Mouse (Mus musculus) embryonic facial prominence, embryonic 15.5 days (tissue): ENCODE measurements around the gene Upk3a. TPM values are rescaled to one million over a fixed set of nuclear protein-coding genes. Genes with fewer than 3 reads are reported as not detected.

Source experiments
- ATAC-seq: fragments of 200-750 bp; cut with Nextera tagmentation; 2 replicates; pipeline ENCODE4 v1.8.0; 2017; ENCODE audit warnings: low read depth, moderate TSS enrichment; ENCODE audit not compliant: insufficient number of reproducible peaks, low FRiP score, low TSS enrichment
- H3K27ac ChIP-seq: fragments of 300-500 bp; sonication (generic); replicated peaks from 2 replicates; pipeline ENCODE4 v1.5.1; 2015; ENCODE audit warnings: mild to moderate bottlenecking, inconsistent platforms
- H3K27me3 ChIP-seq: fragments of 300-500 bp; sonication (generic); 2 replicates; pipeline ENCODE4 v1.6.1; 2015; ENCODE audit warnings: inconsistent platforms
- H3K36me3 ChIP-seq: fragments of 300-500 bp; sonication (generic); 2 replicates; pipeline ENCODE4 v1.6.1; 2015; ENCODE audit warnings: mild to moderate bottlenecking, inconsistent platforms
- H3K4me1 ChIP-seq: fragments of 300-500 bp; sonication (generic); 2 replicates; pipeline ENCODE4 v1.6.1; 2015; ENCODE audit warnings: inconsistent platforms
- H3K4me2 ChIP-seq: fragments of 300-500 bp; sonication (generic); replicated peaks from 2 replicates; pipeline ENCODE4 v1.6.1; 2015; ENCODE audit warnings: mild to moderate bottlenecking, inconsistent platforms
- H3K4me3 ChIP-seq: fragments of 300-500 bp; sonication (generic); replicated peaks from 2 replicates; pipeline ENCODE4 v1.5.1; 2015; ENCODE audit warnings: mild to moderate bottlenecking, inconsistent platforms
- H3K9ac ChIP-seq: fragments of 300-500 bp; sonication (generic); 2 replicates; pipeline ENCODE4 v1.6.1; 2015; ENCODE audit warnings: inconsistent platforms
- H3K9me3 ChIP-seq: fragments of 300-500 bp; sonication (generic); replicated peaks from 2 replicates; pipeline ENCODE4 v1.6.1; 2016; ENCODE audit warnings: inconsistent platforms
- WGBS: fragments of 180-500 bp; shearing (Covaris S2); methylation state at CpG from one replicate; pipeline ENCODE4 v1.1.7; 2015; 5-methylcytosine and 5-hydroxymethylcytosine counted together
- polyA plus RNA-seq: library from polyadenylated mRNA; unstranded; fragments of >200 nt; fragmentation: Nextera tagmentation; extraction: Ambion mirVana; gene quantifications from 2 replicates; pipeline ENCODE4 v1.2.1, GENCODE M21; 2015

Upk3a gene
- polyA plus RNA-seq, 1 experiment from 2014 or later: 18.2 TPM

- peak; percentile 93 for ATAC-seq
- Histone ChIP-seq H3K4me1 (peaks cover 32% of the 10 kb centered on the region), H3K9ac (peak overlapping the region; percentile 78), H3K27me3 (no peaks in the 10 kb centered on the region), H3K4me3 (peak overlapping the region; percentile 78), H3K27ac (peak overlapping the region; percentile 76), H3K9me3 (no peaks in the 10 kb centered on the region), H3K4me2 (peak overlapping the region; percentile 94), H3K36me3 (no peaks in the 10 kb centered on the region)
- under 1% methylated on average over 75 of the region's 75 CpGs for WGBS
These were observed 19.8 kb downstream of the Upk3a start for GRCm38 (mm10) chr15:85036566-85037342.

GRCm38 (mm10) chr15:85037343-85037690 lies 20.4 kb downstream of the Upk3a start:
- Histone ChIP-seq H3K36me3 (no peaks in the 10 kb centered on the region), H3K4me3 (peak overlapping the region; percentile 78), H3K9ac (peak overlapping the region; percentile 78), H3K4me1 (peaks cover 38% of the 10 kb centered on the region), H3K27me3 (no peaks in the 10 kb centered on the region), H3K9me3 (no peaks in the 10 kb centered on the region), H3K27ac (0 out of 2 replicates have a peak overlapping the region, but pooled peaks have one; percentile 28), H3K4me2 (peak overlapping the region; percentile 94)
- no peak for ATAC-seq
- 4% methylated on average over 8 of the region's 8 CpGs for WGBS

GRCm38 (mm10) chr15:85041546-85042225 lies 24.7 kb downstream of the Upk3a start:
- WGBS: 66% methylated on average over 10 of the region's 10 CpGs
- Histone ChIP-seq H3K4me1 (peaks cover 49% of the 10 kb centered on the region), H3K4me3 (no peak overlapping the region), H3K27ac (peak overlapping the region; percentile 84), H3K9me3 (no peaks in the 10 kb centered on the region), H3K27me3 (no peaks in the 10 kb centered on the region), H3K9ac (no peak overlapping the region), H3K4me2 (no peak overlapping the region), H3K36me3 (peaks cover 17% of the 10 kb centered on the region)
- no peak for ATAC-seq

GRCm38 (mm10) chr15:85042361-85042954 lies 25.5 kb downstream of the Upk3a start:
- 9% methylated on average over 4 of the region's 4 CpGs for WGBS
- H3K4me1 ChIP-seq: peaks cover 47% of the 10 kb centered on the region
- H3K27ac ChIP-seq: peak overlapping the region; percentile 84
- H3K9me3 ChIP-seq: no peaks in the 10 kb centered on the region
- no peak overlapping the region for H3K4me2 ChIP-seq
- no peaks in the 10 kb centered on the region for H3K27me3 ChIP-seq
- peak; percentile 75 for ATAC-seq
- H3K36me3 ChIP-seq: peaks cover 23% of the 10 kb centered on the region
- no peak overlapping the region for H3K9ac ChIP-seq
- H3K4me3 ChIP-seq: no peak overlapping the region

GRCm38 (mm10) chr15:85043116-85043515 lies 26.2 kb downstream of the Upk3a start:
- H3K4me2 ChIP-seq: no peak overlapping the region
- no peak overlapping the region for H3K9ac ChIP-seq
- ATAC-seq: no peak
- no peaks in the 10 kb centered on the region for H3K9me3 ChIP-seq
- H3K27ac ChIP-seq: peak overlapping the region; percentile 84
- WGBS: 40% methylated on average over 5 of the region's 5 CpGs
- H3K27me3 ChIP-seq: no peaks in the 10 kb centered on the region
- H3K36me3 ChIP-seq: peaks cover 28% of the 10 kb centered on the region
- no peak overlapping the region for H3K4me3 ChIP-seq
- peaks cover 40% of the 10 kb centered on the region for H3K4me1 ChIP-seq

GRCm38 (mm10) chr15:85043761-85044160 lies 26.8 kb downstream of the Upk3a start:
- Histone ChIP-seq H3K27me3 (no peaks in the 10 kb centered on the region), H3K27ac (peak overlapping the region; percentile 84), H3K9me3 (no peaks in the 10 kb centered on the region), H3K9ac (no peak overlapping the region), H3K4me1 (peaks cover 34% of the 10 kb centered on the region), H3K4me2 (no peak overlapping the region), H3K36me3 (peaks cover 35% of the 10 kb centered on the region), H3K4me3 (no peak overlapping the region)
- WGBS: 74% methylated on average over 5 of the region's 5 CpGs
- ATAC-seq: no peak

- Histone ChIP-seq H3K4me1 (peaks cover 26% of the 10 kb centered on the region), H3K4me2 (no peak overlapping the region), H3K9me3 (no peaks in the 10 kb centered on the region), H3K36me3 (peaks cover 58% of the 10 kb centered on the region), H3K9ac (no peak overlapping the region), H3K4me3 (no peak overlapping the region), H3K27me3 (no peaks in the 10 kb centered on the region), H3K27ac (no peak overlapping the region)
- no peak for ATAC-seq
- 85% methylated on average over 14 of the region's 14 CpGs for WGBS
These were observed 29.4 kb downstream of the Upk3a start for GRCm38 (mm10) chr15:85046230-85046950.

GRCm38 (mm10) chr15:85047865-85048264 lies 30.9 kb downstream of the Upk3a start:
- Histone ChIP-seq H3K36me3 (peaks cover 68% of the 10 kb centered on the region), H3K4me1 (peaks cover 12% of the 10 kb centered on the region), H3K27me3 (no peaks in the 10 kb centered on the region), H3K27ac (no peak overlapping the region), H3K9ac (no peak overlapping the region), H3K4me2 (no peak overlapping the region), H3K4me3 (no peak overlapping the region), H3K9me3 (no peaks in the 10 kb centered on the region)
- ATAC-seq: no peak
- WGBS: 86% methylated on average over 4 of the region's 4 CpGs

GRCm38 (mm10) chr15:85049758-85050157 lies 32.8 kb downstream of the Upk3a start:
- ATAC-seq: no peak
- Histone ChIP-seq H3K36me3 (peaks cover 80% of the 10 kb centered on the region), H3K9me3 (no peaks in the 10 kb centered on the region), H3K27ac (no peak overlapping the region), H3K27me3 (no peaks in the 10 kb centered on the region), H3K9ac (no peak overlapping the region), H3K4me3 (no peak overlapping the region), H3K4me1 (no peaks in the 10 kb centered on the region), H3K4me2 (no peak overlapping the region)
- 80% methylated on average over 1 of the region's 1 CpGs for WGBS

- ATAC-seq: no peak
- H3K36me3 ChIP-seq: peaks cover 53% of the 10 kb centered on the region
- H3K27ac ChIP-seq: no peak overlapping the region
- 92% methylated on average over 3 of the region's 3 CpGs for WGBS
- no peaks in the 10 kb centered on the region for H3K27me3 ChIP-seq
- H3K4me1 ChIP-seq: no peaks in the 10 kb centered on the region
- H3K9ac ChIP-seq: no peak overlapping the region
- H3K4me2 ChIP-seq: no peak overlapping the region
- H3K9me3 ChIP-seq: no peaks in the 10 kb centered on the region
- no peak overlapping the region for H3K4me3 ChIP-seq
These were observed 37.2 kb downstream of the Upk3a start for GRCm38 (mm10) chr15:85054098-85054497.

- WGBS: 85% methylated on average over 4 of the region's 4 CpGs
These were observed 38.2 kb downstream of the Upk3a start for GRCm38 (mm10) chr15:85055186-85055585.

More at GRCm38 (mm10) chr15:85055186-85055585, 38.2 kb downstream of the Upk3a start:
- Histone ChIP-seq H3K36me3 (peaks cover 45% of the 10 kb centered on the region), H3K27me3 (no peaks in the 10 kb centered on the region), H3K4me2 (no peak overlapping the region), H3K27ac (no peak overlapping the region), H3K4me1 (no peaks in the 10 kb centered on the region), H3K9ac (no peak overlapping the region), H3K4me3 (no peak overlapping the region), H3K9me3 (no peaks in the 10 kb centered on the region)
- no peak for ATAC-seq
